Mouse (Mus musculus) hindbrain, embryonic 12.5 days (tissue): ENCODE results near the gene Mphosph9. TPM values are rescaled to one million over a fixed set of nuclear protein-coding genes. Genes with fewer than 3 reads are reported as not detected.

Experiments
- ATAC-seq: fragments of 200-750 bp; cut with Nextera tagmentation; 2 replicates; pipeline ENCODE4 v1.8.0; 2017; ENCODE audit warnings: moderate TSS enrichment; ENCODE audit not compliant: low FRiP score
- H3K27ac ChIP-seq: fragments of 300-500 bp; sonication (generic); 2 replicates; pipeline ENCODE4 v1.5.1; 2016; ENCODE audit warnings: mild to moderate bottlenecking
- H3K27me3 ChIP-seq: fragments of 300-500 bp; sonication (generic); 2 replicates; pipeline ENCODE4 v1.6.1; 2016; ENCODE audit warnings: mild to moderate bottlenecking
- H3K36me3 ChIP-seq: fragments of 300-500 bp; sonication (generic); 2 replicates; pipeline ENCODE4 v1.6.1; 2016; ENCODE audit warnings: mild to moderate bottlenecking
- H3K4me1 ChIP-seq: fragments of 300-500 bp; sonication (generic); 2 replicates; pipeline ENCODE4 v1.6.1; 2016
- H3K4me2 ChIP-seq: fragments of 300-500 bp; sonication (generic); replicated peaks from 2 replicates; pipeline ENCODE4 v1.6.1; 2016; ENCODE audit warnings: mild to moderate bottlenecking
- H3K4me3 ChIP-seq: fragments of 300-500 bp; sonication (generic); 2 replicates; pipeline ENCODE4 v1.5.1; 2016; ENCODE audit warnings: mild to moderate bottlenecking
- H3K9ac ChIP-seq: fragments of 300-500 bp; sonication (generic); 2 replicates; pipeline ENCODE4 v1.6.1; 2016; ENCODE audit warnings: mild to moderate bottlenecking, moderate library complexity
- H3K9me3 ChIP-seq: fragments of 300-500 bp; sonication (generic); replicated peaks from 2 replicates; pipeline ENCODE4 v1.6.1; 2016; ENCODE audit warnings: mild to moderate bottlenecking
- WGBS: fragments of 180-500 bp; shearing (Covaris S2); methylation state at CpG from one replicate; pipeline ENCODE4 v1.1.7; 2016; 5-methylcytosine and 5-hydroxymethylcytosine counted together
- polyA plus RNA-seq: library from polyadenylated mRNA; unstranded; fragments of >200 nt; fragmentation: Nextera tagmentation; extraction: Ambion mirVana; gene quantifications from 2 replicates; pipeline ENCODE4 v1.2.1, GENCODE M21; 2016

The Mphosph9 gene
- polyA plus RNA-seq, 1 experiment from 2014 or later: 18.6 TPM

DNA sequence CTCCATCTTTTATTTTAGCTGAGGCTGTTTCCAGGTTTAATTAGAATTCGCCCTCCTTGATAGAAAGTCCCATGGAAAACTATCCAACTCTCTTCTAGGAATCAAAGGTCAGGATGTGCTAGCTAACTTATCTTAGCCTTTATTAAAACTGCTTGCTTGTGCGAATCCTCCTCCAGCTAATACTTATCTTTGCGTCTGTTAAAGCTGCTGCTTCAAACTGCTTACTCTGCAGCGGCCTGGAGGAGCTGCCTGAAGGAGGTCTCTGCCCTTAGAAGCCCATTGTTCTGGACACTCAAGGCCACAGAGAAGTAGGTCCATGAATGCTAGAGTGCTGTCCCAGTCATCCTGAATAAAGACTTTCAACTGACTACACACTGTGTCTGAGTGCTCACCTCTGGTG, 31.3 kb downstream of the Mphosph9 start:
- Histone ChIP-seq H3K27me3 (no peaks in the 10 kb centered on the region), H3K9me3 (no peaks in the 10 kb centered on the region), H3K4me1 (no peaks in the 10 kb centered on the region), H3K4me3 (no peak overlapping the region), H3K27ac (no peak overlapping the region), H3K36me3 (peaks cover 81% of the 10 kb centered on the region), H3K4me2 (no peak overlapping the region), H3K9ac (no peak overlapping the region)
- WGBS: 95% methylated on average over 4 of the region's 4 CpGs
- no peak for ATAC-seq

- no peak for ATAC-seq
- H3K27ac ChIP-seq: no peak overlapping the region
- no peaks in the 10 kb centered on the region for H3K27me3 ChIP-seq
- no peak overlapping the region for H3K9ac ChIP-seq
- no peaks in the 10 kb centered on the region for H3K4me1 ChIP-seq
- no peaks in the 10 kb centered on the region for H3K9me3 ChIP-seq
- WGBS: 94% methylated on average over 5 of the region's 5 CpGs
- peaks cover 92% of the 10 kb centered on the region for H3K36me3 ChIP-seq
- H3K4me3 ChIP-seq: no peak overlapping the region
- no peak overlapping the region for H3K4me2 ChIP-seq
Measured at GRCm38 (mm10) chr5:124293967-124294366, 33.8 kb downstream of the Mphosph9 start.

- H3K4me1 ChIP-seq: no peaks in the 10 kb centered on the region
- H3K27me3 ChIP-seq: no peaks in the 10 kb centered on the region
- no peak overlapping the region for H3K4me2 ChIP-seq
- H3K27ac ChIP-seq: no peak overlapping the region
- no peak overlapping the region for H3K4me3 ChIP-seq
- no peak overlapping the region for H3K9ac ChIP-seq
- 94% methylated on average over 4 of the region's 4 CpGs for WGBS
- ATAC-seq: no peak
- no peaks in the 10 kb centered on the region for H3K9me3 ChIP-seq
- peaks cover 90% of the 10 kb centered on the region for H3K36me3 ChIP-seq
Measured at GRCm38 (mm10) chr5:124290216-124290615, 37.6 kb downstream of the Mphosph9 start.

DNA sequence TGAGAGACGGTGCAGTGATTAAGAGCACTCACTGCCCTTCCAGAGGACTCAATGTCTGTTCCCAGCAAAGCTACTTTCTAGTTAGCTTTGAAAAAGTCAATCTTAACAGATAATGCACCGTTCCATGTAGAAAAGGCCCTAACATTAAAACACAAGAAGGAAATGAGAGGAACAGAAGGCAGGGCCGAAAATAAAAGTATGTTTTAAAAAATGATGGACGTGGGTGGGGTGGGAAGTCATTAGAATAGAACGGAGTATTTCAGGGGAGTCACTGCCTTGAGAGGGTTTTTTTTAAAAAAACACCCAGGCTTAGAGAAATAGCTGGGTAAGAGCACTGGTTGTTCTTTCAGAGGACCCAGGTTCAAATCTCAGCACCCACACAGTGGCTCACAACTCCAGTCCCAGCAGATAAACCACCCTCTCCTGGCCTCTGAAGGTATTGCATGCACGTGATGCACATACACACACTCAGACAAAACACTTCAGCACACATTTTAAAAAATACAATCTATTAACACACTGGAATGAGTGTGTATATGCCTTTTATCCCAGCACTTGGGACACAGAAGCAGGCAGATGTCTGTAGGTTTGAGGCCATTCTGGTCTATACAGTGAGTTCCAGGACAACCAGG, 40.0 kb downstream of the Mphosph9 start:
- no peak overlapping the region for H3K9ac ChIP-seq
- over 99% methylated on average over 6 of the region's 6 CpGs for WGBS
- no peak overlapping the region for H3K27ac ChIP-seq
- ATAC-seq: no peak
- H3K4me2 ChIP-seq: no peak overlapping the region
- no peaks in the 10 kb centered on the region for H3K9me3 ChIP-seq
- no peak overlapping the region for H3K4me3 ChIP-seq
- H3K36me3 ChIP-seq: peaks cover 83% of the 10 kb centered on the region
- H3K4me1 ChIP-seq: no peaks in the 10 kb centered on the region
- H3K27me3 ChIP-seq: no peaks in the 10 kb centered on the region

DNA sequence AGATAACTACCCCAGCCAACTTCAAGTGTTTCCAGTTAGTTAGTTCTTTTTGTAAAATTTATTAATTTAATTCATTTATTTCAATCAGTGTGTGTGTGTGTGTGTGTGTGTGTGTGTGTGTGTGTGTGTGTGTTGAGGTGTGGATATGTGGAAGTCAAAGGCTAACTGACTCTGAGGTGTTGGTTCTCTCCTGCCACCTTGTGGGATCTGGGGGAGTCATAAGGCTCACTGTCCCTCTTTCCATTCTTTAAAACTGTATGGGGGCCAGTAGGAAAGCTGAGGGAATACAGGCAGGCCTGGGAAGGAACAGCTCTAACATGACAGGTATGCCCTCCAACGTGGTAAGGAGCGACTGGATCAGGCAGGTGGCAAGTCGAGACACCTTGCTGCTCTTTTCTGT, 43.4 kb downstream of the Mphosph9 start:
- Histone ChIP-seq H3K4me3 (no peak overlapping the region), H3K4me1 (no peaks in the 10 kb centered on the region), H3K9me3 (no peaks in the 10 kb centered on the region), H3K27me3 (no peaks in the 10 kb centered on the region), H3K4me2 (no peak overlapping the region), H3K9ac (no peak overlapping the region), H3K36me3 (peaks cover 73% of the 10 kb centered on the region), H3K27ac (no peak overlapping the region)
- ATAC-seq: no peak
- WGBS: 76% methylated on average over 3 of the region's 3 CpGs

GRCm38 (mm10) chr5:124282854-124283253, 44.9 kb downstream of the Mphosph9 start:
- Histone ChIP-seq H3K4me3 (no peak overlapping the region), H3K36me3 (peaks cover 73% of the 10 kb centered on the region), H3K27ac (no peak overlapping the region), H3K27me3 (no peaks in the 10 kb centered on the region), H3K9me3 (no peaks in the 10 kb centered on the region), H3K9ac (no peak overlapping the region), H3K4me1 (no peaks in the 10 kb centered on the region), H3K4me2 (no peak overlapping the region)
- no peak for ATAC-seq
- WGBS: 89% methylated on average over 2 of the region's 2 CpGs

DNA sequence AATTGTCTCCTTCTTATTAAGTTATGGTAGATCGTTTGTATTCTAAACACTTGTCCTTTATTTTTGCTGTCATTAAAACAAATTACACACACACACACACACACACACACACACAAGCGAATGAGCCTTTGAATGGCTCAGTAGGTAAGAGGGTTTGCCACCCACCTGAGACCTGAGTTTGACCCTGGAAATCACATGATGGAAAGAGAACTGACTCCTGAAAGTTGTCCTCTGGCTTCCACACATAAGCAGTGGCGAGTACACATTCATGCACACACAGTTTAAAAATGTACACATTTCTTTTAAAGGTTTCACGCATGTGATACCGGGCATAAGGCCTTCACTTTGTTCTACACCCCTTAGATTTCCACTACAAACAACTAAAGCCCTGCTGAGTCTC, 57.5 kb downstream of the Mphosph9 start:
- H3K4me3 ChIP-seq: no peak overlapping the region
- H3K27ac ChIP-seq: no peak overlapping the region; the same call in 1 of the 2 replicates
- 85% methylated on average over 5 of the region's 5 CpGs for WGBS
- no peak overlapping the region for H3K4me2 ChIP-seq
- no peaks in the 10 kb centered on the region for H3K27me3 ChIP-seq
- H3K9ac ChIP-seq: no peak overlapping the region
- peaks cover 35% of the 10 kb centered on the region for H3K36me3 ChIP-seq
- H3K4me1 ChIP-seq: peaks cover 18% of the 10 kb centered on the region
- no peak for ATAC-seq
- H3K9me3 ChIP-seq: no peaks in the 10 kb centered on the region

- Histone ChIP-seq H3K4me1 (peaks cover 18% of the 10 kb centered on the region), H3K27me3 (no peaks in the 10 kb centered on the region), H3K4me3 (no peak overlapping the region), H3K4me2 (no peak overlapping the region), H3K36me3 (peaks cover 35% of the 10 kb centered on the region), H3K9me3 (no peaks in the 10 kb centered on the region), H3K9ac (no peak overlapping the region), H3K27ac (peak overlapping the region; percentile 40)
- ATAC-seq: peak; percentile 64
- 29% methylated on average over 11 of the region's 11 CpGs for WGBS
Measured at GRCm38 (mm10) chr5:124269661-124270060, 58.1 kb downstream of the Mphosph9 start.

DNA sequence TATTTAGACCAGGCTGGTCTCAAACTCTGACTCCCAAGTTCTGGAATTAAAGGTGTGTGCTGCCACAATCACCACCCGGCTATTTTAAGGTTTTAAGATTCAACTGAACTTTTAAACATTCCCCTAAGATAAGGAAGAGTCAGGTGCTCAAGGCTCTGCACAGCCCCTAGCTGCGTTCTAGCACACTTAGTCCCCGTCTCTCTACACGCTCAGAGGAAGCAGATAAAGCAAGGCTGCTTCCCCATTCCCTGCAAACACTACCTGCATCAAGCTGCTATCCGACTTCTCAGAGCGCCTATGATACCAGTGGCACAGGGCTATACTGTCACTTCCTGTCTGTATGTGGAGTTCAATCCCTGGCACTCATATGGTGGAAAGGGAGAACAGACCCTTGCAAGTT, 60.1 kb downstream of the Mphosph9 start:
- Histone ChIP-seq H3K36me3 (peaks cover 45% of the 10 kb centered on the region), H3K27me3 (no peaks in the 10 kb centered on the region), H3K4me1 (peaks cover 18% of the 10 kb centered on the region), H3K9me3 (no peaks in the 10 kb centered on the region), H3K9ac (no peak overlapping the region), H3K4me3 (no peak overlapping the region), H3K27ac (no peak overlapping the region), H3K4me2 (no peak overlapping the region)
- WGBS: 92% methylated on average over 6 of the region's 6 CpGs
- ATAC-seq: no peak

DNA sequence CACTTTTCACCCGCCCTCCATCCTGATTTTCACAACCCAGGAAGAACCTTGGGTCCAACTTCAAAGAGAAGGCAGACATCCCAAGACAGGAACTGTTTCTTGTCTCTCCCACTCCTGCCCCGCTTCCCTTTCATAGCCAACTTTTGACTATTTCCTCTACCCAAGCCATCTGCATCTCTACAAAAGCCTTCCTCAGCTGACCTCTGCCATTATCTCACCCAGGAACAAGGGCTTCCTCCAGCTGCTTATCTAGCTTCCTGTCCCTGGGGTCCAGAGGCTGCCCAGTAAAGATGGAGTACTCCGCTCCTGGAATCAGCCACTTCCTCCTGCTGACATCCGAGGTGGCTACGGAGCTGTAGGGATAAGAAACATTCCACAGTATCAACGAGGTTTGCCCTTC, 61.0 kb downstream of the Mphosph9 start:
- Histone ChIP-seq H3K27me3 (no peaks in the 10 kb centered on the region), H3K4me3 (no peak overlapping the region), H3K4me1 (peaks cover 18% of the 10 kb centered on the region), H3K36me3 (peaks cover 49% of the 10 kb centered on the region), H3K4me2 (no peak overlapping the region), H3K9me3 (no peaks in the 10 kb centered on the region), H3K9ac (no peak overlapping the region), H3K27ac (no peak overlapping the region)
- 94% methylated on average over 6 of the region's 6 CpGs for WGBS
- ATAC-seq: no peak

DNA sequence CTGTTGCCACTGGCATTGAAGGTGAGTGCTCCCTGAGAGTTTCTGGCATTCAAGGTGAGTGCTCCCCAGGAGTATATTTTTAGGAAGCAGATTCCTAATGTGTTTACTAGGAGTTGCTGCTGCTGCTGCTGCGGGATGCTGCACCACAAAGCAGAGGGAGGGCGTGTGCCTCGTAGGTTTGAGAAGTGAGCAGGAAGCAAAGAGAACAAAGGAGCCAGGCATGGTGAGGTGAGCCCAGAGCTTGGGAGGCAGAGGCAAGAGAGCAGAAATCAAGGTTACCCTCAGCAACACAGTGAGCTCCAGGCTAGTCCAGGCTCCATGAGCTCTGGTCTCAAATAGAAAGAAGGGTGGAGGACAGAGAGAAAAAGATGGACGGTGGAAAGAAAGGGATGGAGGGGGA, 64.5 kb downstream of the Mphosph9 start:
- H3K36me3 ChIP-seq: peaks cover 71% of the 10 kb centered on the region
- no peaks in the 10 kb centered on the region for H3K27me3 ChIP-seq
- H3K4me1 ChIP-seq: no peaks in the 10 kb centered on the region
- H3K4me2 ChIP-seq: no peak overlapping the region
- H3K9me3 ChIP-seq: no peaks in the 10 kb centered on the region
- H3K4me3 ChIP-seq: no peak overlapping the region
- no peak overlapping the region for H3K9ac ChIP-seq
- ATAC-seq: no peak
- 76% methylated on average over 4 of the region's 4 CpGs for WGBS
- H3K27ac ChIP-seq: no peak overlapping the region

DNA sequence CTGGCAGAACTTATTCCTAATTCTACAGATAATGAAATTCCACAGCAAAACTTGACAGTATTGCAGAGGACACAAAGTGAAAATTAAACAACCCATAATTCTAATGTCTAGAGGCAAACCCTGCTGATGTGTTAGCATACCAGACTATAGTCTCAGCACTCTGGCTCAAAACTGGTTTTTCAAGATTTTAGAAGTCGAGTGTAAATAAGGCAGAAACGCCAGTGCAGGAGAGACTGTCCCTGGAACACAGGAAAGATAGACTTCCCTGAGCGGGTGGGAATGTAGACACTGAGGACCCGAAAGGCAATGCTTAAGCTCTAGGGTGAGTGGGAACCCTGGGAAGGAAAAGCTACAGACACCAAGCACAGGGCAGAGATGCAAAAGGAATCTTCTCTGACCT, 65.7 kb downstream of the Mphosph9 start:
- no peaks in the 10 kb centered on the region for H3K4me1 ChIP-seq
- H3K4me2 ChIP-seq: no peak overlapping the region
- peaks cover 82% of the 10 kb centered on the region for H3K36me3 ChIP-seq
- no peak overlapping the region for H3K27ac ChIP-seq
- H3K4me3 ChIP-seq: no peak overlapping the region
- no peaks in the 10 kb centered on the region for H3K9me3 ChIP-seq
- WGBS: 80% methylated on average over 4 of the region's 4 CpGs
- H3K27me3 ChIP-seq: no peaks in the 10 kb centered on the region
- ATAC-seq: no peak
- no peak overlapping the region for H3K9ac ChIP-seq

GRCm38 (mm10) chr5:124259133-124259532, 68.6 kb downstream of the Mphosph9 start:
- no peak for ATAC-seq
- Histone ChIP-seq H3K9ac (no peak overlapping the region), H3K27me3 (no peaks in the 10 kb centered on the region), H3K27ac (no peak overlapping the region), H3K4me3 (no peak overlapping the region), H3K4me1 (no peaks in the 10 kb centered on the region), H3K4me2 (no peak overlapping the region), H3K36me3 (peaks cover 75% of the 10 kb centered on the region), H3K9me3 (no peaks in the 10 kb centered on the region)
- 73% methylated on average over 2 of the region's 2 CpGs for whole genome bisulfite sequencing
